10 mouse cellular contexts compared by ENCODE assay signal in genomic region chr19:46619001-46619400, GRCm38 (mm10). TPM values are rescaled to one million over a fixed set of nuclear protein-coding genes. Genes with fewer than 3 reads are reported as not detected.
A peak's percentile ranks its signal among the peaks of the same experiment; 100 is the strongest.
DNase-seq lines count a peak whose midpoint lies in the region; ATAC-seq and TF ChIP-seq lines count a peak whose summit lies in the region.
"Had no signal": no experiment of that assay in that cellular context is flagged by ENCODE, and none has a peak within 500 bp of the region (broad histone marks: within the 10 kb centered on the region; RNA-seq: fewer than 3 reads in every experiment).

No protein-coding gene starts in this region.

- no peak overlapping the region for H3K4me3 ChIP-seq in lung, embryonic 16.5 days (ENCODE audit: low read length)
- H3K4me3 ChIP-seq in lung, adult 2 months (replicated peaks; ENCODE audit: extremely low read depth, low read depth, low read length): no peak overlapping the region

- no peak overlapping the region for H3K9ac ChIP-seq in lung, embryonic 16.5 days (ENCODE audit: low read length)
- H3K9ac ChIP-seq: liver, embryonic 14.5 days had no signal

- TF ChIP-seq POLR2A in lung, adult 2 months (IDR thresholded peaks at IDR 0.05; ENCODE audit: borderline replicate concordance, extremely low read depth, low read depth, low read length): no peak

- H3K9me3 ChIP-seq in lung, embryonic 16.5 days (ENCODE audit: control insufficient read depth, low read length): no peaks in the 10 kb centered on the region

- TF ChIP-seq CTCF in lung, adult 2 months (IDR thresholded peaks at IDR 0.05; ENCODE audit: insufficient read depth, low read length): no peak

- H3K4me2 ChIP-seq in lung, embryonic 16.5 days (ENCODE audit: low read depth, low read length): no peak overlapping the region

- no peak for ATAC-seq in cerebellum, adult (ENCODE audit: insufficient number of reproducible peaks, low FRiP score, low TSS enrichment)
- ATAC-seq in lung, embryonic 16.5 days (ENCODE audit: low read depth): no peak

- H3K27me3 ChIP-seq in lung, embryonic 16.5 days (ENCODE audit: control insufficient read depth, insufficient read depth, low read depth, low read length): no peaks in the 10 kb centered on the region

- peak overlapping the region; percentile 20; the same call in 1 of the 2 replicates for H3K27ac ChIP-seq in lung, embryonic 16.5 days (ENCODE audit: low read length)
- H3K27ac ChIP-seq: liver, embryonic 14.5 days had no signal

- H3K36me3 ChIP-seq in lung, embryonic 16.5 days (ENCODE audit: control insufficient read depth, insufficient read depth, low read length): no peaks in the 10 kb centered on the region

- DNase-seq in cerebellum, postnatal 10 days: peak; percentile 63 to 73
- DNase-seq in lung, adult 2 months: no peak
- peak; percentile 63 to 77 for DNase-seq in cerebellum, postnatal 14 days
- peak; percentile 49 to 62 for DNase-seq in heart, postnatal 14 days
- no peak for DNase-seq in yolk sac, embryonic 10.5 days (ENCODE audit: low spot score)
- no peak for DNase-seq in left cerebral cortex, adult 8-10 months (ENCODE audit: low spot score in 2 of 2)
- DNase-seq: right cerebral cortex, postnatal 25 days had no signal

- peaks cover 55% of the 10 kb centered on the region for H3K4me1 ChIP-seq in lung, embryonic 16.5 days (replicated peaks; ENCODE audit: control insufficient read depth, insufficient read depth, low read length)
- H3K4me1 ChIP-seq in lung, adult 2 months (ENCODE audit: control insufficient read depth, insufficient read depth, low read length): peaks cover 34% of the 10 kb centered on the region

- intact Hi-C loops in heart, postnatal 14 days (cut with DNase I): no loop called here

- WGBS in lung, embryonic 16.5 days: 41% methylated on average over 19 of the region's 19 CpGs
- WGBS in lung, adult 2 months: 39% methylated on average over 19 of the region's 19 CpGs

RNA-seq across cellular contexts. Expression of gene Wbp1l, which starts 20.1 kb away (rescaled TPM):
- 43.9 and 44.0 TPM in 2 replicates for polyA plus RNA-seq in lung, embryonic 16.5 days (2015; fragmentation: Nextera tagmentation; extraction: Ambion mirVana)
- 47.3 and 54.3 TPM in 2 replicates for polyA plus RNA-seq in lung, adult 2 months (2012; rRNA removed)
- 10 to 100 TPM; 60.3 to 68.7 TPM for total RNA-seq in heart, postnatal 14 days (2021)
- total RNA-seq in left cerebral cortex, adult 8-10 months (2022): 10 to 100 TPM; 32.7 to 41.5 (median 38.5) TPM

RNA-seq across cellular contexts. Expression of gene Sfxn2, which starts 45.8 kb away (rescaled TPM):
- polyA plus RNA-seq in lung, embryonic 16.5 days (2015; fragmentation: Nextera tagmentation; extraction: Ambion mirVana): 24.6 and 28.4 TPM in 2 replicates
- 3.8 and 6.5 TPM in 2 replicates for polyA plus RNA-seq in lung, adult 2 months (2012; rRNA removed)
- total RNA-seq in heart, postnatal 14 days (2021): 1 to 10 TPM; 4.1 to 5.3 TPM
- total RNA-seq in left cerebral cortex, adult 8-10 months (2022): 1 to 10 TPM; 4.3 to 5.6 (median 4.8) TPM

RNA-seq across cellular contexts. Expression of gene Arl3, which starts 46.0 kb away (rescaled TPM):
- 113 and 118 TPM in 2 replicates for polyA plus RNA-seq in lung, embryonic 16.5 days (2015; fragmentation: Nextera tagmentation; extraction: Ambion mirVana)
- polyA plus RNA-seq in lung, adult 2 months (2012; rRNA removed): 21.5 and 27.1 TPM in 2 replicates
- total RNA-seq in heart, postnatal 14 days (2021): 10 to 100 TPM; 29.7 to 30.0 TPM
- 100 to 1,000 TPM in 3 of 4 experiments, 10 to 100 TPM in 1; 94.2 to 133 (median 116) TPM for total RNA-seq in left cerebral cortex, adult 8-10 months (2022)

RNA-seq across cellular contexts. Expression of gene Cyp17a1, which starts 54.0 kb away (rescaled TPM):
- 0.09 and 0.38 TPM in 2 replicates for polyA plus RNA-seq in lung, embryonic 16.5 days (2015; fragmentation: Nextera tagmentation; extraction: Ambion mirVana)
- 0.06 TPM in 1 of 2 replicates, not detected in the other for polyA plus RNA-seq in lung, adult 2 months (2012; rRNA removed)
- total RNA-seq in heart, postnatal 14 days (2021): not detected
- total RNA-seq in left cerebral cortex, adult 8-10 months (2022): not detected

Comparison
In these comparisons a context has a peak if more than half of its experiments do, and no peak if none do; other contexts are left out.
1. DNase-seq: peak in cerebellum, postnatal 10 days (2 of 2), cerebellum, postnatal 14 days (2 of 2) and heart, postnatal 14 days (2 of 2); none in lung, adult 2 months (single experiment), yolk sac, embryonic 10.5 days (single experiment) and left cerebral cortex, adult 8-10 months (0 of 2).